Mouse (Mus musculus) Muller cell, postnatal 12 days (primary cell): ENCODE measurements at regions not wholly inside any gene's neighbourhood (a gene's known extent, or its start where the extent isn't known, plus 50 kb on each side); places are given as distances from the start of the nearest gene placed in this dataset.
A peak's percentile ranks its signal among the peaks of the same experiment; 100 is the strongest.

Experiments used
- DNase-seq: peaks from one replicate; pipeline ENCODE4 v3.0.0-alpha.2; 2015; ENCODE audit errors: inconsistent ontology term

DNA sequence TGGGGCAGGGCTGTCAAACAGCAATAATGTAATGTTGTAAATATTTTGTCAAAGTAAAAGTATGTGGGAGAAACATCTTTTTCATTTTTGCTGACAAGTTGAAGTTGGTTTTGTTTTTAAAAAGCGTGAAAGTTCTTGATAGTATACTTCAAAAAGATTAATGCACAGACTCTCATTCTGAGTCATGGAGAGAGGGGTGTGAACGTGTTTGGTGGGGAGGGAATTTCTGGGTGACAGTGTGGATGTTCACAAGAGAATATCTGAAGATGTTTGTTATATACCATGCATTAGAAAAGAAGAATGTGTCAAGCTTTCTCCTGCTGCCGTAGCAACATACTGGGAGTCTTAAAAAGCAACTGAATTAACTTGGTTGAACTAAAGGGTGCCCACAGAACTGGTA is 57.0 kb downstream of the Rps29 start:
- DNase-seq = no peak

DNA sequence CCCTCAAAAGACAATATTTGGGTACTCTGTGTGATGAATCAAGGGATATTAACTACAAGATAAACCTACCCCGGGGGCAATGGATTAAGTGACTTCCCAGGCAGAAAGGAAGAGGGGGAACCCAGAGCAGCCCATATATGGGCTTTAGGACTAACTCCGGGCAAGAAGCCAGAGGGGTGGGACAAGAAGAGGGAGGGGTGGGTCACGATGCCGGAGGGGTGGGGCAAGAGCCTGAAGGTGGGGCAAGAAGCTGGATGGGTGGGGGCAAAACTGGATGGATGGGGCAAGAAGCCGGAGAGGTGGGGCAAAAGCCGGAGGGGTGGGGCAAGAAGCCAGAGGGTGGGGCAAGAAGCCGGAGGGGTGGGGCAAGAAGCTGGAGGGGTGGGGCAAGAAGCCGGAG is 64.1 kb downstream of the Rps29 start:
- DNase-seq = no peak

DNA sequence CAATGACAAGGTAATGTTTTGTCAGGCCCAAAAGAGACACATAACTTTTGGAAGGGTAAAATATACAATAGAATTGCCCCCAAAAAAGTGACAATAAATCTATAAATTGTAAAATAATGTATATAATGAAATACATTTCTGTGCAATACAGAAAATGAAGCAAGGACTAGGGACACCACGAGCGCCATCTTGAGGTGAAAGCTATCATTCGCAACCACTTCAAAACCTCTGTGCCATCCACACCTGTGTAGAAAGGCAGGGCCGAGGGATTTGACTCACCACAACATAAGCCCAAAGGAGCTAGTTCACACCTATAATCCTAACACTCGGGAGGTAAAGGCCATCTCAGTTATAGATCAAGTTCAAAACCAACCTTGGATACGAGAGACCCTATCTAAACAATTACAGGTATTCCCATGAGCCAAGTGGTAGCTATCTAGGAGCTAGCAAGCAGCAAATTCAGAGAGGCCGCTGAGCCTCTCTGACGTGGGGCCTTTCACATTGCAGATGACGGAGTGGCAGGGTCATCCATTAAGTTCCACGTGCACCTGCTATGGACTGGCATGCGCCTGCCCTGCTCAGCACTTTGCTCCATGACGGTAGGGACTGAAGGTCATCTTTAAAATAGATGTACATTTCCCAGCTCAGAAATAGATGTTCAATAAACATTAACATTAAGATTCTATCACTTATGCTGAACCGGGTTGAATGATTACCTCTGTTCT is 65.8 kb downstream of the Rps29 start:
- DNase-seq = no peak

DNA sequence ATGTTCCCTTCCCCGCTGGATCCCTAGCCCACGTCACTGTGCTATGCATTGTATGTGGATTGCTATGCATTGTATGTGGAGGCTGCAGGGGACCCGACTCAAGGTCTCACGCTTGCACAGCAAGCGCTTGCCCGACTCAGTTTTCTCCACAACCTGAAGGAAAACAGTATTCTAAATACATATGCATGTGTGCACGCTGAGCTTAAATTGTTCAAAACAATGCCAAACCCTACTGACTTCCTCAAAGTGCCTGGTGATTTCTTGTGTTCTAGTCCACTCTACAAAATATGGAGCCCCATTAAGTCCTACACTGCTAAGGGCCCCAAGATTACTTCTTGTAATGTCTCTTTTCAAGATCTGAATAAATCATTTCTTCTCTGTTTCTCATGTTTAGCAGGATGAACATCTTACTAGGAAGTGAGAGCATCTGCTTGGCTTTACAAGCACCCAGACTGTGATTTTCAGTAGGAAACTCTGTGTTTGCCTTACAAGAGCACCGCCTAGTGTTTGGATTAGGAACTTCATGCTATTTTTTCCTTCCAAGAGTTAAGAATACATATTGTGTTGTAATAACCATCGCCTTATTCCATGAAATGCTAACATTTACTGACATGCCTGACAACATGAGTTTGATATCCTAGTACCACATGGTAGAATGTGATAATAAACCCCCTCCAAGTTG is 70.9 kb downstream of the Rps29 start:
- DNase-seq = peak; percentile 8

DNA sequence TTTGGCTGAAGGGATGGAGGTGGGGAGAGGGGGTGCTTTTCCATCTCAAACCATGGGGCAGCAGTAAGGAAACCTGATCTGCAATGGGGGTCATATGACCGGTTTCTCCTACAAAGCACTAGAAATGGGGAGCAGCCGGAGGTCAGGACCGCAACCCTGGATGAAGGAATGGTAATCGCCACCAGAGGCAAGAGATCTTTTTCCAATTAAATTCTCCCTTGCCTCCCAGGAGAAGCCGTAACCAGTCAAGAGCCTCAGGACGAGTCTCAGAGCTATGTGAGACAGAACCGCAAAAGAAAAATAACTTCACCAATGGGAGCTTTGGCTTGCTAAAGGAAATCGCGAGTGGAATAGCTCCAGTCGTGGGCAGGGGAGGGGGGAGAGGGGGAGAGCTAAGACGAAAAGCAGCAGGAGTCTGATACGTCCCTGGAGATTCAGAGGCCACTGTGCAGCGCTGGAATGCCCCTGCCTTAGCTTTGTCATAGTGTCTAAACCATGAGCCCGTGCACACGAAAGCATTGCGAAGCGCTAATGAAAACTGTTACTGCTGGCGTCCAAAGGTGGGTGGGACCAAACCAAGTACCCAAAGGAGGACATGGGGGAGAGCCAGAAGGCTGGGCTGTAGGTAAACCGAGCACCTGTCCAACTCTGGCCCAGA is 73.3 kb downstream of the Rps29 start:
- DNase-seq = peak; percentile 2

DNA sequence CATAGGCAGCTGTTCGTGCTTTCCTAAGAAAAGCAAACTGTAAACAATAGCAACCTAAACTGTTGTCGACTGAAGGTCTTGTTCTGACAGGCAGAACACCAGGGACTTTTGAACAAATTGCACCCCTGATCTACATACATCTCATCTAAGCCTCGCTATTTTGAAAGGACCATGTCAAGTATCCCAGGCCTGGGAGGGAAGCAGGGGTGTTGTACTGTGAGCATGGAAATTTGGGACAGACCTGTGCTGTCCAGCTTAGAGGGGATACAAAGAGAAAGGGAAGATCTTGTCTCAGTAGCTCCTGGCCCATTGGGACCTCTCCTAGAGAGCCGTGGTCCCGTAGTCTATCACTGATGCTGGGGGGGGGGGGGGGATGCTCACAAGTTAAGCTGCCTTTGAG is 74.3 kb downstream of the Rps29 start:
- no peak for DNase-seq

DNA sequence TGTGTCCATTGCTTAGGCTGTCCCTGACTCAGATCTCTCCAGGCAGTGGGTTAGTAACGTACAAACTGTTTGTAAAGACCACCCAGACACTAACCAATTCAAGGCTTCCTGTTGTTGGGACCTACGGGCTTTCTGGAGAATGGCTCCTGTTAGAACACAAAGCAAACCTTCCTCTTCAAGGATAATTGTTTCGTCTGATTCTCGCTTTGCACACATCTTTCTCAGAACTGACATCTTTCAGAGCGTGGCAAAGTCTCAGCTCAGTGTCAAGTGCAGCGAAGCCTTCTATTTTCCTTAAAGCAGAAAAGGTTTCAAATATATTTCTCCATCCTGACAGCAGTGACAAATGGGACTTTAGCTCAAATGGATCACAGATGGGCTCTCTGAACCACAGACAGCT is 76.9 kb downstream of the Rps29 start:
- DNase-seq = no peak

DNA sequence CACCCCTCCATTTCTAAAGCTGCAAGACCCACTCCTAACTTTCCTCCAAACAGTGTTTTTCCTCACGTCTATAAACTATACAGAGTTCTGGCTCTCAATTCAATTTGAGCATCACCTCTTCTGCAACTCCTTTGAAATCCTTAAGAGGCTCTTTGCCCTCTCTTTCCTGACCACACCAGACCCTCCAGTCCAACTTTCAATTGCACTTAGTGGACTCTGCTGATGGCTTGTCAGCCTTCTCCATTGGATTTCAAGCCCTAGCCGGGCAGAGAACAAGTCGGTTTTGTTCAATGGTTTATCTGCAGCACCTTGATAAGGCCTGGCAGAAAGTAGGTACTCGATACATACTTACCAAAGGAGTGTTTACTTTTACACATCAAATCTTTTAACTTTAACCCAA is 119.4 kb downstream of the Rps29 start:
- DNase-seq = no peak

DNA sequence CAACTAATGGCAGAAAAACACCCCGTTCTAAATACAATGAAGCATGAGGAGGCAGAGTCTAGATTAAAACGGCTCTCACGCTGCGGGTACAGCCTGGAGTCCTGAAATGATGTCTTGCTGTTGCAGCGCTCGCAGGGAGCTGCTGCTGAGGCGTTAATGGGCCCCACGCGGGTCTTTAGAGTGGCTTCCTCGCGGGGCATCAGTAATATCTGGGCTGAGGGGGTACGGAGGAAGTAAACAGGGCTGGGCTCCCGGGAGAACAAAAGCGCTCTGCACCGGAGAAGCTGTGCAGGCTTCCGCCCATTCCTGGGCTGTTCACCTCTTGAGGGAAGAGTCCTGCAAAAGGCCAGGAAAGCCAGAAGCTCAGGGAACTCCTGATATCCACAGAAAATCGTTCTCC is 135.4 kb downstream of the Rps29 start:
- DNase-seq = no peak

DNA sequence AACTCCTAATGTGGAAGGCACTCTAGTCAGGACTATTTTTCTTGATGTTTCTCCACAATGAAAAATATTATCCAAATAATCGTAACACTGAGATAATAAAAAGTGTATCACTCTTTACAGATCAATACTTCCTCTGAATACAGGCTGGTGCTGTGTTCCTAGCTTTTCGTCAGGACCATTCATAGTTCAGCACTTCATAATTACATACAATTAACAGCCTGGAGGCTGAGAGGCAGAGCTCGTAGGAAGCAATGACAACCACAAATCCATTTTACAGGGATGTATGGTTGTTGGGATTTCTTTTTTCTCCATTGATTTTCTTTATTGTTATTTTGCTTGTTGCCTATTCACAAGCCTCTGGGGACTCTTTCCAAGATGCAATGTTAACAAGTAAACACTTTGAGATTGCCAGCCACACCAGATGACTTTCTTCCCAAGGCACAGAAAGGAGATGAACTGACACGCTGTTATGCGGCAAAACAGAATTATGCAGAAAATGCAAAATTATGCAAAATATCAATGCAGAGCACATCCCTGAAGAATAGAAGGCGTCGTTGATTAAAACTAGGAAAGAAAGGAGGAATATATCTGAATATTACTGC is 142.2 kb downstream of the Rps29 start:
- no peak for DNase-seq

DNA sequence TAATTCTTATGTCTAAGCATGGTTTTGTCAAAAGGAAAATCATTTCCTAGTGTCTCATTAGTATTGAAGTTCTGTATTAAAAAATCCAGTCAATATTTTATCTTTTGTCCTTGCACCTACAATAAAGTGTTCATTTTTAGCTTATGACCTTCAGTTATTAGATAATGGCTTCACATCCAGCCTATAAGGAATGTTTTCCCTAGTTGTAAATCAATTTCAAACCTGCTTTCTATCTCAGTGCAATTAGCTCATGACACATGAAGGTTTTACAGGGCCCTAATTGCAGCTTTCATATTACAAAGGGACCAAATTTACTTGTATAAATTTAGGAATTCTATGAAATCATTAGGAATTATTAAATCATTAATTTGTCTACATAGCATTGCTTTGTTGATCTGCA is 153.8 kb downstream of the Rps29 start:
- DNase-seq = no peak

DNA sequence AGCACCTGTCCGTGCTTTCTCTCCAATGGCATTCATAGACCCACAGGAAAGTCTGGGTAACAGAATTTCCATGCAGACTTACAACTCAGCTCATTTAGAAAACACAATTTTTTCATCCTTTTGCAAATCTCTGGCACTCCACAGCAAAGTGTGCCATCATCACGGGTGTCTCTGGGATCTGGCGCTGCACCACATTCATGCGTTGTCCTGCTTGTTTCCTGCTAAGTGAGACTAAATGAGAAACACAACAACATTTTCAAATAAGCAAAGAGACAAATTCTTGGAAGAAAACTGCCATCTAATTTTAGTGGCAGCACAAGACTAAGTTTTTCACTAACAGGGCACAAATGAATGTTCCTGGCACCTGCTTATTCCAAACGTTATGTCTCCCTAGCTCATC is 156.9 kb downstream of the Rps29 start:
- DNase-seq = no peak

DNA sequence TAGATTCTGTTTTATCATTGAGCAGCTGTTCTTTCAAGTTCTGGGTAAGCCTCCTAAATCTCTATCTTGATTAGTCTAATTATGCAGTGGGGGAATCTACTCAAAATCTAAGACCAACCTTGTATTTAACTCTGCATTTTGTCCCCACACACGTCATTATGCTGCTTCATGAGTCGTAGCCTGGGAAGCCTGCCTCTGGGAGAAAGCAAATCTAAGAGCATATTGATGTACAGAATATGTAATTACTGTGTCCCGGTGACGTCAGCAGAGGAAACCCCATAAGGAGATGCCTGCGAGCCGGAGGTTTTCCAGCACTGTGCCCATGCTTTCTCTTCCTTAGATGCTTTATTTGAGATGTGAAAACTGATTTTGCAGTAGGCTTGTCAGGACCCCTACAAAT is 161.7 kb downstream of the Rps29 start:
- DNase-seq = no peak

DNA sequence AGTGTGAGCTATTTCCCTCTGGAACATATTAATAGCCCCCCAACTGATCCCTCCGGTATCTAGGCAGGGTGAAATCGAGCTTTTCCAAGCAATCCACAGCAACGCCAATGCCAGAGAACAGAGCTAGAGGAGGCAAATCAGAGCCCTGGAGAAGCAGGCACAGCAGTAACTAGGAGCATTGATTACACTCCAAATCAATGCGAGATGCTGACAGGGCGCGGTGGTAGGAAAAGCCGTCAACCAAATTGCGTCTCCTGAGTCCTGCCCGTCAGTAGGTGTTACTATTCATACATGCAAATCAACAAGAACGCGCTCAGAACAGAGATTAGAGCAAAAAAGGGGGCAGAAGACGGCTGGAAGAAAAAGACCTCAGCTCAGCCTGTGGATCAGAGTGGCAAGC is 162.2 kb downstream of the Rps29 start:
- no peak for DNase-seq

DNA sequence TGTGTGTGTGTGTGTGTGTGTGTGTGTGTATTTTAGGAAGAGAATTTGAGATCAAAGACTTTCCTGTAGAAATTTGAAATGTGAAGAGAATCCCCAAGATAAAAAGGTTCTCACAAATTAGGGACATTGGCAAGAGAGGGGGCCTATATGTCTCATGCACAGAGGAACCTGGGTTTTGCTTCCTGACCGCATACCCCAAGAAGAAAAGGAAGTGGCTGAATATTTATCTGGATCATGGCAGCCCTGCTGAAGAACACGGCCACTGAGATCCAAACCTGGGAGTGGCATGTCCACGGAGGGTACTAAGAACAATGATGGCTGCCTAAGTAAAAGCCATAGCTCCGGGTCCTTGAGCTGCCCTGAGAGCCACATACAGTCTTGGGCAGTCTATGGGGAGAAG is 178.3 kb downstream of the Rps29 start:
- no peak for DNase-seq

DNA sequence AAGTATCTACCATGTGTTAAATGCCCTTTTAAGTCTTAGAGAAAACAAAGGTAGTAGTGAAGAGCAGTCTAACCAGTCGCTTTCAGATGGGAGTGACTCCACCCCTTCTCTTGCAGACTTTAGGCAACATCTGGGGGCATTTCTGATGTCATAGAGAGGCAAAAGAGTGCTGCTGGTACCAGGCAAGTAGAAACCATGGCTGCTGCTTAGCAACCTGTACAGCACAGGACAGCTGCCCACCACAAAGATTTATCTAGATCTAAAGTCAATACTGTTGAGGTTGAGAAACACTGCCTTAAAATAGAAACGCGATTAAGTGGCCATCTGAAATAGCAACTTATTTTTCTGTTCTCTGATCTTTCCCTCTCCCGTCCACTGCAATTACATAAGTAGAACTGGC is 178.8 kb downstream of the Rps29 start:
- no peak for DNase-seq

DNA sequence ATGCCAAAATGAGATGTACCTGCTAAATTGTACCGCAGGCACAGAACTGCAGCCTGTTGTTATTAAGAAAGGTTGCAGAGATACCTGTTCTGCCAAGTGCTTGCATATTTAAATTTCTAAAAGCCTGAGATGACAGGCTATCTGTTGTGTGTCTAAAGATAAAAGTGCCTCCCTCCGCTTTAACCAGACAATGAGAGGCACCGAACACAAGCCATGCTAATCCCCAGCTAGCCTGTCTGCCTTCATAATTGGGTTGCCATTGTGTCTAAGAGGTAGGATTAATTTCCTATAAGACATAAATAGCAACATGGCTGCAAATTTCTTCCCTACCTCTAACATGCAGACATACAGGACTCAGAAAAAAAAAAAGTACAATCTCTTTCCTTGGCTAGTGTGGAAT is 179.8 kb downstream of the Rps29 start:
- no peak for DNase-seq

DNA sequence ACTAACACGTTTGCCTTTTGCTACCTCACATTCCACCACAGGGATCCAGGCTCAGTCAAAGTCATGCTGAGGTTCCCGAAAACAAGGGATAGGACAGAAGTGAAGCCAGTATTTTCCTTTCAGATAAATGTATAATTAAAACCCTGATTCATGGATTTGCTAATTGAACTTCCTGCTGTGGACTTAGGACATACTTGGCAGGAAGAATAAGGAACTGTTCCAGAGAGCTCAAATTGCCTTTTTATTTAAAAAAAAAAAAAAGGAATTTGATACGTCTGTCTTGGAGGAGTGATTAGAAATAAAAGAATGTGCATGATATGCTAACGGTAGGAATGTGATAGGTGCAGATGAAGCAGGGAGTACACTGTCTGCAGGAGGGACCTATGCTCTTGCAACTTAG is 181.7 kb downstream of the Rps29 start:
- DNase-seq = peak; percentile 56

DNA sequence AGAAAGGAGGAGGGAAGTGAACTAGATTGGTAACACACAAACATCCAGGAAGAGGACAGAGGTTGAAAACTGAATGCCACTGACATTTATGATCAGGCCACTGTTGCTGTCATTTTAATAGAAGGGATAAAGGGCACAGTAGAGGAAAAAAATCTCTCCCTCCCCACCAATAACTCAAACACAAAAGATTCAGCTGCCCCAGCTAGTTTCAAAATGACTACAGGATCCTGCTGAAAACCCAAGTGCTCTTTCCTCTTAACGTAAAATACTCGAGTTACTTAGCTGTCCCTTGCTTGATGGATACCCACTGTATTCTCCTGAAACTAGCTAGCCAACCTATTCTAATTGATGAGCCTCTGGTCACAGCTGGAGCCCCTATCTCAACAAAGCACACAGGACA is 211.7 kb downstream of the Rps29 start:
- DNase-seq = no peak

DNA sequence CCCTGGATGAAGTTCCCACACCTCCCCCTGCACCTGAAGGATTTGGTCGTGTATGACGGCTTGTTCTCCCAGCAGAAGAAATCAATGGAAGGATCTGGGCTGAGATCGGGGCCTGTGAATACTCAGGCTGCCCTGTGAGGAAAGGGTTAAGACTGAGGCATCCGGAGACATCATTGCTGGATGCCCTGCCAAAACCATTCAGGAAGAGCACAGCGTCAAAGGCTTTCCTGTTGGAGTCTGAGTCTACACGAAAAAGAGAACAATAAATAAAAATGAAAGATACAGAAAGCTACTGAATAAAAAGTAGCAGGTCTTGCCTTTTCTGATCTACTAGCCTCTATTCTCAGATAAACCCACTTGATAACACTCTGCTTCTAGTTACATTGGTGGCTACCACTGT is 248.4 kb downstream of the Rps29 start:
- peak; percentile 12 for DNase-seq

DNA sequence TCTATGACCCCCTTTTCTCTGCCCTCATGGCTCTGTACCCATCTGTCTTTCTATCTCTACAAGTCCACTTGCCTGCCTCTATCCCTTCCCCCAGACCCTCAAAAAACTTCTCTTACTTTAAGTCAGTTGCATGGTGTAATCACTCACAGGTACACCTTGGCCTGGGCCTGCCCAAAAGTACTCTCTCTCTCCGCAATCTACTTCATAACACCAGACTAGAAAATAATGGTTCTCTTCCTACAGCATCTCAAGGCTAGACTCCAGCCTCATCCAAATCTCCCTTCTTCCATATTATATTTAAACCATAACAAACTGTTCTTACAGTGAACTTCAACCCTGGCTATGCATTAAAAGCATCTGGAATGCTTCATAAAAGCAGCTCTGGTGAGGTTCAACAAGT is 254.2 kb downstream of the Rps29 start:
- no peak for DNase-seq

DNA sequence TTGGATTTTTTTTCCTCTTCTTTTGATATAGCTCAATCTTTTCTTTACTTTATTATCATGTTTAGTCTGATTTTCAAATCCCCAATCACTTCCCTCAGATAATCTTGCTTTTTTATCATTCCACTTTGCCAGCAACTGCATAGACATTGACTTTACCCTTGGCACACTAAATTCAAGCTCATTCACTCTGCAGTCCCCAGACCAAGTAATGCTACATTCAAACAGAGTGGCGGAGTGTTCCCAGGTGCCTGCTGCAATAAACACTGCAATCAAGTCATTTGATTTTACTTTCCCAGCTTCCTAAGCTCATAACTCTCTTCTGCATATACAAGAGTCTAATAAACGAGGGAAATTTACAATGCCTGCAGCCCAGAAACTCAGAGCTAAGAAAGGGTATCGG is 269.8 kb downstream of the Rps29 start:
- no peak for DNase-seq

DNA sequence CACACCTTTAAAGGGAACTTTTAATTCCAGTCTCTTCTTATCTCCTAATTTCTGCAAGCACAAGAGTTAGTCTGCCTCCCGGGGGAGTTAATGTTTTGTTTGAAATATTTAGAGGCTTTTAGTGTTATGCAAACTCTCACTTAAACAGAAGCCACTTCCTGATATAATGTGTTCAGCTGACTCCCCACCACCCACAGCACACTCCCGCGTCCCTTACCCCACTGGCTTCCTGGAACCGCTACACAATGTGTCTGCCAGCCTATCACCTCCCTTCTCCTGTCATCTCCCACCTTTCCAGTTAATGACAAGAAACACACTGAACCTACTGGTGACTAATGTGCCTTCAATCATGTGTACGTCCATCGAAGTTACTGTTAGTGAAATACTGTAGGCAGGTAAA is 276.5 kb downstream of the Rps29 start:
- no peak for DNase-seq
